Mouse (Mus musculus) myocyte (in vitro differentiated cells): ENCODE data around the gene Dcaf7. TPM values are rescaled to one million over a fixed set of nuclear protein-coding genes. Genes with fewer than 3 reads are reported as not detected.

Experiments
- H3K27me3 ChIP-seq: one replicate; pipeline ENCODE4 v1.6.1; 2011; ENCODE audit not compliant: control insufficient read depth, insufficient read depth, insufficient read length
- H3K36me3 ChIP-seq: one replicate; pipeline ENCODE4 v1.6.1; 2011; ENCODE audit not compliant: control insufficient read depth, insufficient read depth
- H3K4me2 ChIP-seq: one replicate; pipeline ENCODE4 v1.6.1; 2011; ENCODE audit warnings: low read depth, control low read depth
- H3K4me3 ChIP-seq: one replicate; pipeline ENCODE4 v1.5.1; 2011; ENCODE audit warnings: mild to moderate bottlenecking, control low read depth, moderate library complexity
- H3K79me2 ChIP-seq: one replicate; pipeline ENCODE4 v1.6.1; 2011; ENCODE audit not compliant: control insufficient read depth, insufficient read depth
- H3ac ChIP-seq: one replicate; pipeline ENCODE4 v1.6.1; 2011; ENCODE audit not compliant: control insufficient read depth, insufficient read length
- CEBPB ChIP-seq: IDR thresholded peaks from 2 replicates; pipeline ENCODE4 v1.6.1; 2011; ENCODE audit warnings: mild to moderate bottlenecking, moderate library complexity; ENCODE audit not compliant: poor library complexity, insufficient read depth, severe bottlenecking
- E2F4 ChIP-seq: IDR thresholded peaks from one replicate; pipeline ENCODE4 v1.6.1; 2011; ENCODE audit warnings: mild to moderate bottlenecking, control low read depth, moderate library complexity; ENCODE audit not compliant: insufficient read depth
- MAX ChIP-seq: IDR thresholded peaks from one replicate; pipeline ENCODE4 v1.6.1; 2011; ENCODE audit warnings: low read depth, mild to moderate bottlenecking, control low read depth
- MYOD1 ChIP-seq, 3 experiments: IDR thresholded peaks; one replicate each; pipeline ENCODE4 v1.6.1; 2011; ENCODE audit warnings: control low read depth in 2 of 3, low read depth in 2 of 3, mild to moderate bottlenecking in 2 of 3, moderate library complexity in 1 of 3; ENCODE audit not compliant: insufficient read length in 2 of 3, control insufficient read depth in 1 of 3
- MYOG ChIP-seq, 3 experiments: IDR thresholded peaks; one replicate each; pipeline ENCODE4 v1.6.1; 2011; ENCODE audit warnings: control low read depth in 2 of 3, low read depth in 2 of 3, mild to moderate bottlenecking in 2 of 3; ENCODE audit not compliant: insufficient read length in 2 of 3, control insufficient read depth in 1 of 3, insufficient read depth in 1 of 3
- POLR2A ChIP-seq: IDR thresholded peaks from one replicate; pipeline ENCODE4 v1.6.1; 2011; ENCODE audit warnings: low read depth, mild to moderate bottlenecking, control low read depth, moderate library complexity; ENCODE audit not compliant: insufficient read length
- POLR2AphosphoS2 ChIP-seq: IDR thresholded peaks from one replicate; pipeline ENCODE4 v1.6.1; 2011; ENCODE audit warnings: low read depth, control low read depth; ENCODE audit not compliant: insufficient read length
- REST ChIP-seq: IDR thresholded peaks from one replicate; pipeline ENCODE4 v1.6.1; 2011; ENCODE audit warnings: mild to moderate bottlenecking, control low read depth, moderate library complexity; ENCODE audit not compliant: insufficient read depth, insufficient read length
- SRF ChIP-seq: IDR thresholded peaks from one replicate; pipeline ENCODE4 v1.6.1; 2011; ENCODE audit warnings: low read depth; ENCODE audit not compliant: control insufficient read depth, insufficient read length
- TCF12 ChIP-seq: IDR thresholded peaks from one replicate; pipeline ENCODE4 v1.6.1; 2011; ENCODE audit warnings: mild to moderate bottlenecking, control low read depth; ENCODE audit not compliant: poor library complexity, insufficient read depth, severe bottlenecking
- TCF3 ChIP-seq: IDR thresholded peaks from one replicate; pipeline ENCODE4 v1.6.1; 2011; ENCODE audit warnings: low read depth, control low read depth; ENCODE audit not compliant: insufficient read length
- USF1 ChIP-seq: IDR thresholded peaks from one replicate; pipeline ENCODE4 v1.6.1; 2011; ENCODE audit warnings: low read depth, mild to moderate bottlenecking, control low read depth, moderate library complexity
- polyA plus RNA-seq: library from polyadenylated mRNA; unstranded; fragments of >200 nt; fragmentation: generic; extraction: Trizol; gene quantifications from one replicate; pipeline ENCODE4 v1.2.1, GENCODE M21; 2012; ENCODE audit warnings: missing spikeins

Dcaf7 gene
- polyA plus RNA-seq, 1 experiment: 36.1 TPM

GRCm38 (mm10) chr11:106056819-106057491 is 20.3 kb downstream of the Dcaf7 start:
- Histone ChIP-seq H3K36me3 (peaks cover 30% of the 10 kb centered on the region), H3K4me3 (no peak overlapping the region), H3K27me3 (no peaks in the 10 kb centered on the region), H3K4me2 (no peak overlapping the region), H3K79me2 (no peaks in the 10 kb centered on the region), H3ac (no peak overlapping the region)
- TF ChIP-seq MAX (no peak), E2F4 (no peak), CEBPB (no peak), POLR2AphosphoS2 (no peak), TCF12 (no peak), POLR2A (no peak), MYOD1 (IDR thresholded peaks at IDR 0.05; ENCODE audit: control insufficient read depth in 1 of 3, insufficient read length in 2 of 3, low read depth in 2 of 3) (no peak), USF1 (no peak), TCF3 (no peak), REST (no peak), MYOG (IDR thresholded peaks at IDR 0.05; ENCODE audit: control insufficient read depth in 1 of 3, insufficient read depth in 1 of 3, insufficient read length in 2 of 3, low read depth in 2 of 3) (no peak)

- TF ChIP-seq REST (no peak), MYOD1 (IDR thresholded peaks at IDR 0.05; ENCODE audit: control insufficient read depth in 1 of 3, insufficient read length in 2 of 3, low read depth in 2 of 3) (no peak), MAX (no peak), USF1 (no peak), E2F4 (no peak), TCF3 (no peak), SRF (no peak), TCF12 (no peak), CEBPB (no peak)
- Histone ChIP-seq H3ac (no peak overlapping the region), H3K79me2 (no peaks in the 10 kb centered on the region), H3K4me2 (no peak overlapping the region), H3K27me3 (no peaks in the 10 kb centered on the region), H3K36me3 (peaks cover 26% of the 10 kb centered on the region), H3K4me3 (no peak overlapping the region)
These were observed 21.3 kb downstream of the Dcaf7 start for GRCm38 (mm10) chr11:106058020-106058419.

GRCm38 (mm10) chr11:106060549-106060948 is 23.9 kb downstream of the Dcaf7 start:
- H3K4me3 ChIP-seq: no peak overlapping the region
- H3K36me3 ChIP-seq: peaks cover 8% of the 10 kb centered on the region
- H3K4me2 ChIP-seq: no peak overlapping the region

GRCm38 (mm10) chr11:106061311-106061710 is 24.6 kb downstream of the Dcaf7 start:
- H3K79me2 ChIP-seq: no peaks in the 10 kb centered on the region
- no peak overlapping the region for H3K4me3 ChIP-seq
- no peak overlapping the region for H3ac ChIP-seq
- H3K4me2 ChIP-seq: no peak overlapping the region
- peaks cover 8% of the 10 kb centered on the region for H3K36me3 ChIP-seq
- no peaks in the 10 kb centered on the region for H3K27me3 ChIP-seq
- no peak for TF ChIP-seq TCF12
- no peak for TF ChIP-seq SRF
- TF ChIP-seq POLR2AphosphoS2: no peak
- TF ChIP-seq CEBPB: no peak
- no peak for TF ChIP-seq REST
- TF ChIP-seq MAX: no peak
- TF ChIP-seq MYOG (IDR thresholded peaks at IDR 0.05; ENCODE audit: control insufficient read depth in 1 of 3, insufficient read depth in 1 of 3, insufficient read length in 2 of 3, low read depth in 2 of 3): no peak

More at GRCm38 (mm10) chr11:106060549-106060948, 23.9 kb downstream of the Dcaf7 start:
- Histone ChIP-seq H3K79me2 (no peaks in the 10 kb centered on the region), H3ac (no peak overlapping the region), H3K27me3 (no peaks in the 10 kb centered on the region)
- no peak for TF ChIP-seq MYOD1 (IDR thresholded peaks at IDR 0.05; ENCODE audit: control insufficient read depth in 1 of 3, insufficient read length in 2 of 3, low read depth in 2 of 3)

GRCm38 (mm10) chr11:106063756-106064155 is 27.1 kb downstream of the Dcaf7 start:
- H3K4me3 ChIP-seq: no peak overlapping the region
- peaks cover 10% of the 10 kb centered on the region for H3K79me2 ChIP-seq
- peaks cover 8% of the 10 kb centered on the region for H3K36me3 ChIP-seq
- H3K27me3 ChIP-seq: no peaks in the 10 kb centered on the region
- TF ChIP-seq CEBPB (no peak), POLR2A (no peak), MAX (no peak), SRF (no peak), USF1 (no peak), MYOD1 (IDR thresholded peaks at IDR 0.05; ENCODE audit: control insufficient read depth in 1 of 3, insufficient read length in 2 of 3, low read depth in 2 of 3) (no peak), TCF12 (no peak), TCF3 (no peak), REST (no peak), MYOG (IDR thresholded peaks at IDR 0.05; ENCODE audit: control insufficient read depth in 1 of 3, insufficient read depth in 1 of 3, insufficient read length in 2 of 3, low read depth in 2 of 3) (no peak), POLR2AphosphoS2 (no peak), E2F4 (no peak)
- H3ac ChIP-seq: no peak overlapping the region
- no peak overlapping the region for H3K4me2 ChIP-seq
